Mouse (Mus musculus) layer of hippocampus, adult 11-12 months (tissue): ENCODE results near the gene Castor1.

Experiments
- DNase-seq: peaks from one replicate; pipeline ENCODE4 v3.0.0; 2022; ENCODE audit warnings: low spot score

Gene Castor1

DNA sequence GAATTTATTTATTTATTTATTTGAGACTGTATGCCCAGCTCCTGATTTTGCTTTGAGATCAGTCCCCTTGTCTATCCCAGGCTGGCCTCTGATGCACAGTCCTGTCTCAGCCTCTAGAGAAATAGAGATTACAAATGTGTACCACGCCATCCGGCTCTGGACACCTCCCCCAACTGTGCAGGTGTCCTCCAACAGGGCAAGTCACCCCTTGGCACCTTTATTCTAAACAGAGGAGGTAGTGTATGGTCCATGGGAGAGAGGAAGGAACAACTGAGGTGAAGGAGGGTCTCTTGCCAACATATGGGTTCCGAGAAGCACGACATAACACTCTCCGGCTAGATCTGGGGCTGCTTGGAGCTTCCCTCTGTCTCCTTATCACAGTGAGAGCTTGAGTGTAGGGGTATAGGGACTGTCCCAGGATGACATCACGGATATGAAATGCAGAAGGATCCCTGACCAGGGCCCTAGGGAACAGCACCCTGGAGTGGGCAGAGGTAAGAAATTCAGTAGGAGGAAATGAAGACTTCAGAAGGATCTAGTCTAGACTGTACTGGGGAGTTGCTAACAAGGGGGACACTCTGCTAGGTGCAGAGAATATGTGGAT is 17.1 kb downstream of the Castor1 start:
- DNase-seq, result no peak

- no peak for DNase-seq
Observed at GRCm38 (mm10) chr11:4235665-4236545, 17.9 kb downstream of the Castor1 start, which contains the start of gene Osm. Osm (plus strand) TSS chr11:4236420.

DNA sequence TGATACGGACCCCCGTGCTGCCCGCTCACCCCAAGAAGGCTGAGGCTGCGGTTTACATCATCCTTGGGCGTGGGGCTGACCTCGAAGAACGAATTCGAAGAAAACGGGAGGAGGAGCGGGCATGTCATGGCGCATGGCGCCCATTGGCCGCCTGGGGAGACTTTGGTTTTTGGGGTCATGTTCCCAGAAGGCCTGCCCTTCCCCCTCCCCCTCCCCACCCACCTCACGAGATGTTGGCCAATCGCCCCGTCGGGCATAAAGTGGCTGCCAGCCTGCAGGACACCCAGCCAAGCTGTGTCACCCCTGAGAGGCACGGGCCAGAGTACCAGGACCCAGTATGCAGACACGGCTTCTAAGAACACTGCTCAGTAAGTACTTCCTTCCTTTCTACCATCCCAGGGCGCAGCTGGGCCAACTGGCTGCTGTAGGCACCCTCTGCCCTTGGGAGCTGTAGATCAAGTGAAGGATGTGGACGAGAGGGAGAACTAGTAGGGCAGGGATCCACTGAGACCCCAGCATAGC is 18.6 kb downstream of the Castor1 start:
- no peak for DNase-seq

DNA sequence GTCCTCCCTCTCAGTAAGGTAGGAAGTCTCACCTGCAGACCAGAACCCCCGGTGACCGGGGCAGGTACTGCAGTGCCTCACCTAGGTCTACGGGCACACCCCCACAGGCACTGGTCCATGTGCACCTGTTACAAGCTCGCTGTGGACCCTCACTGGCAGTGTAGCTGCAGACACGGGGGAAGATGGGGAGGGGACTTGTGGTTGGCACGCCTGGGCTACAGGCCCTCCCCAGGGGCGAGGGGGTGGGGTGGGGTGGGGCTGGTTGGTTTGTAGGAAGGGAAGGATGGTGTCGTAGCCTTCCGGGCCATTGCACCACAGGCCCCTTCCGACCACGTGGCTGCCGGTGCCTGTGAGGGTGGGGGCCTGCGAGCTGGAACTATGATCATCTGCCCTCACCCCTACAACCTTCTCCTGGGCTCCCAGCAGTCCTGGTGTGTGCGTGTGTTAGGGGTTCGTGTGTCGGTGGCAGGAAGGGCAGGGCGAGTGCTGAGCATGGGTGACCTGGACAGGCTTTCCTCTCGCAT is 19.4 kb downstream of the Castor1 start:
- no peak for DNase-seq

GRCm38 (mm10) chr11:4238167-4238566 is 20.1 kb downstream of the Castor1 start:
- no peak for DNase-seq

DNA sequence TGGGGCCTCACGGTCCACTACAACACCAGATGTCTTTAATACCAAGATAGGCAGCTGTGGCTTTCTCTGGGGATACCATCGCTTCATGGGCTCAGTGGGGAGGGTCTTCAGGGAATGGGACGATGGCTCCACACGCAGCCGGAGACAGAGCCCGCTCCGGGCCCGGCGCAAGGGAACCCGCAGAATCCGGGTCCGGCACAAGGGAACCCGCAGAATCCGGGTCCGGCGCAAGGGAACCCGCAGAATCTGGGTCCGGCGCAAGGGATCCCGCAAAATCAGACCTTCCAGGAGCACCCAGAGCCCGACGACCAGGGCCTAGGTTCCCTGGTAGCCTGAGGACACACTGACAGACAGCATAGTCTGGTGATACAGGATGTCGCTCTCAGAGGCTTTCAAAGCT is 21.7 kb downstream of the Castor1 start:
- DNase-seq, result no peak

DNA sequence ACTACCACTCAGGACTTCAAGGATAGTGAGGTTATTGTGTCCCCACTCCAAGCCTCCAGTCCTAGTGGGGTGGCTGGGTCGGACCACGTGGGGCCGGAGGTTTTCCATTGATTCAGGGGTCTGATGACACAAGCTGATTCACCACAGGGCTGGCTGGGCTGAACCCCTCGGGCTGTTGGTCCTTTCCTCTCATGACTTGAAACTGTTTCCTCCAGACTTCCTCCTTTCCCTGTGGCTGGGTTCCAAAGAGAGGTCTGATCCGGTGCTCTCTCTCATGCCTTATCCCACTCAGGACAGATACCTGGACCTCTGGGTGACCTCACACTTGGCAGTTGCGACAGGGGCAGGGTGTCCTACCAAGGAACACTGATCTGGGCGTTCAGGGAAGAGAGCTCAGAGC is 22.1 kb downstream of the Castor1 start:
- DNase-seq, result no peak

GRCm38 (mm10) chr11:4241180-4241579 is 23.2 kb downstream of the Castor1 start:
- no peak for DNase-seq

GRCm38 (mm10) chr11:4246126-4246525 is 28.1 kb downstream of the Castor1 start:
- no peak for DNase-seq

GRCm38 (mm10) chr11:4246623-4247022 is 28.6 kb downstream of the Castor1 start:
- no peak for DNase-seq

DNA sequence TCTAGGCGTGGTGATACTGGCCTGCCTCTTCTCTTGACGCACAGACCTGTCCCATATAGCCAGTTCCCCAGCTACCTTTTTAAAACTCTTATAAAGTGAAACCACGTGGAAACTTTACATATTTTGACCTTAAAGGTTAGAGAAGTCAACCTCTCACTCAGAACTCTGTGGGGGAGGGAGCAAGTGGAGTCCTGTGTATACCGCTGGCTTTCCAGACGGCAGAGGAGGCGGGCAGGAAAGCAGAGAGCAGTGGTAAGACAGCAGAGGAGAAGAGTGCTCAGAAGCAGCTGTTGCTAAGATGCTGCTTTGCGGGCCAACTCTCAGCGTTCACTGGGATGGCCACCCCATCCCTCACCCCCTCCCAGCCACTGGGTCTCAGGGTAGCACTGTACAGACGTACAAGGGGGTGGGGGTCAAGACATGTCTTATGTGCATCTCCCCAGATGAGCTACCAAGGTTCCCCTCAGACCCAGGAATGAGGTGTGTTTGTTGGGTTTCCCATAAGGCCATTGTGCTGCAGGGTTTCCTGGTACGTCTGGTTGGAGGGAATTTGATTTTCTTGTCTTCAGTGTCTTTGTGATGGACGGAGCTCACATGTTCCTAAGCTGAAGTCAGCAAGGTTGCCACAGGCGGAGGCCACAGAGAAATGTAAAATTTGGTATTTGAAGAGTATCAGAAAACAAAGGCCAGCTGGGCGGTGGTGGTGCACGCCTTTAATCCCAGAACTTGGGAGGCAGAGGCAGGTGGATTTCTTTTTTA is 29.4 kb downstream of the Castor1 start:
- no peak for DNase-seq

DNA sequence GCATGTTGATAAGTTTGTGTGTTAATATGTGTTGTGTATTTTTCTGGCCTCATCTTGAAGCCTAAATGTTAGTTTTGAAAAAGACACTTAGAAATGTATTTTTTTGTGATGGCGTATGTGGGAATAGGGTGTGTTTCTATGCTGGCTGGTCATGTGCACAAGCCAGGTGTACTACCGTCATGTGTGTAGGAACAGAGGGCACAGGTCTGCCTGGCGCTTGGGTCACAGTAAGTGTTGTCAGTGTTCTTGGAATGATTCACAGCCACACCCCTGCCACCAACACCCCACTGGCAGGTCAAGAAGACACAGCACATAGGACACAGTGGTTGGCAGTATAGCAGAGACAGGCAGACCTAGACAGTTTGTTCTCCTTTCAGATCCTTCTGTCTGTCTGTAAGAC is 31.1 kb downstream of the Castor1 start:
- no peak for DNase-seq

DNA sequence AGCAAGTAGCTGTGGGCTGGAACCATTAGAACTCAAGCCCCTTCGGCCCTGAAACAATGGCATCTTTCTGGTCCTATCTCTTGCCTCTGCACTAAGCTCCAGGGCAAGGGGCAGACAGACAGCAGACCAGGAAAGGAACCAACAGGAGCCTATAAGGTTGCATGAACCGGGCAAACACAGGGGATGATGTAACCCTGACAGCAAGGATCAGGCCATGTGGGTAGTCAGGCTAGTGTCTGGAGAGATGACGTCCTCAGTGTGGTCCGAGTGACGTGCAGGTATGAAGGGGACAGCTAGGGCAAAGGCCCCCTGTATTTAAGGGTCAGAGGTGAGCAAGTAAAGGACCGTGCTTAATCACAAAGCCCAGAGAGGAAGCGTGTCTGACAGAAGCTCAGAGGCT is 32.3 kb downstream of the Castor1 start:
- DNase-seq, result no peak

GRCm38 (mm10) chr11:4251376-4251775 is 33.4 kb downstream of the Castor1 start:
- no peak for DNase-seq

DNA sequence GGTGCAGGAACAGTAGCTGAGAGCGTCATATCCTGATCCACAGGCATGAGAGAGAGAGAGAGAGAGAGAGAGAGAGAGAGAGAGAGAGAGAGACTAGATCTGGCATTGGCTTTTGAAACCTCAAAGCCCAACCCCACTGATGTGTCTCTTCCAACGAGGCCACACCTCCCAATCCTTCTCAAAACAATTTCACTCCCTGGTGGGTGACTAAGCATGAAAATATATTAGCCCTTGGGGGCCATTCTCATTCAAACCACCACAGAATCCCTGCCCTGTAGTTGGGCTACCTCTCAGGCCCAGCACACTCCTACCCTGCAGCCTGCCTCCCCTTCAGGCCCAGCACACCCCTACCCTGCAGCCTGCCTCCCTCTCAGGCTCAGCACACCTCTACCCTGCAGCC is 34.9 kb downstream of the Castor1 start:
- DNase-seq, result no peak

DNA sequence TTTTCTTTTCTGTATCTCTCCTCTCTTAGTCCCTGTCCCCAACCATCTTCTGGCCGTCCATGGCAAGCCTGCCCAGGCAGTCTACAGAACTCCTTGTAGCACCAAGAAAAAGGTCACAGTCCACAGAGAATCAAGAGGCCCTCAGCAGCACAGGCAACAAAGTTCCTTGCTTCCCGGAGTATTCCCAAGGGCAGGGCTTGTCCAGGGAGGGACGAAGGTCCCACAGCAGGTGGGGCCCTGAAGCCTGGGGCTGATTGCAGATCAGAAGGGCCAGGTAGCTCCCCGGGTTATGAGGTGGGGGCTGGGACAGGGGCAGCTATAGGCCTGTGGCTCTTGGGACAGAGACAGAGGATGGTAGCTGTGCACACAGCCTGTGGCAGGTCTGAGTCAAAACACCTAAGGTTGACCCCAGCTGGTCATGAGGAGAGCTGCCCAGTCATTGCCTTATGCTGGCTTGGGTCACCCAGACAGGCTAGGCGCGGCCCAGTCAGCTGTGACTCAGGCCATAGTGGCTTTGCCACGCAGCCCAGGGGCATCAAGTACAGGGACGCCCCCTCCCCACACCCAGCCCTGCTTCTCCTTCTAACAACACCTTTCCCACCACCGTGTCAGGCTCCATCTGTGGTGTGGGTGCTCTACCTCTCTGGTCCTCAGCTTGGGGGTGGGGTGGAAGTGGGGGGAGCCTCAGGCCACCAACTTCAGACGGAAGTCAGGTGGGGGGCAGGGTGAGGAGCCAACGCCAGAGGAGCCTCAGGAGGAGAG is 39.0 kb downstream of the Castor1 start, which contains the start of gene Lif:
Gene Lif (plus strand): TSS at position 712 of the 762 bp plus-strand sequence.
- no peak for DNase-seq

GRCm38 (mm10) chr11:4257756-4258155 is 39.7 kb downstream of the Castor1 start:
- DNase-seq, result no peak

DNA sequence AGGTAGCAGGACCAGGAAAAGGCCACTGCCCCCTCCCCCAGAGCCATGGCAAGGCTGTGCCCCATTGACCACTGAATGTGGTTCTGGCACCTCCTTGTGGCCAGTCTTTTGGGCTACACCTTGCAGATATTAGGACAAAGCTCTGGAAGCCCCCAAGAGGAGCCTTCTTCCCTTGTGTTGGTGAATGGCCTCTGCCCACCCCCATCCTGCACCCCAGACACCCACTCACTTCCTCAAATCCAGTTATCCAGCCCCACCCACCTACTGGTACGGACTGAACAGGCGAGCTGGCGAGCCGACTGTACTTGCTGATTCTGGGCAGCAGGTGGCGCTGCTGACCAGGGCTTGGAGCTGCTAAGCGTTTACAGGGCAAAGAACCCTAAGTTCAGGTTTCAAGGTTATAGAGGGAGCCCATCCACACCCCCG is 40.6 kb downstream of the Castor1 start:
- peak; percentile 87 for DNase-seq

DNA sequence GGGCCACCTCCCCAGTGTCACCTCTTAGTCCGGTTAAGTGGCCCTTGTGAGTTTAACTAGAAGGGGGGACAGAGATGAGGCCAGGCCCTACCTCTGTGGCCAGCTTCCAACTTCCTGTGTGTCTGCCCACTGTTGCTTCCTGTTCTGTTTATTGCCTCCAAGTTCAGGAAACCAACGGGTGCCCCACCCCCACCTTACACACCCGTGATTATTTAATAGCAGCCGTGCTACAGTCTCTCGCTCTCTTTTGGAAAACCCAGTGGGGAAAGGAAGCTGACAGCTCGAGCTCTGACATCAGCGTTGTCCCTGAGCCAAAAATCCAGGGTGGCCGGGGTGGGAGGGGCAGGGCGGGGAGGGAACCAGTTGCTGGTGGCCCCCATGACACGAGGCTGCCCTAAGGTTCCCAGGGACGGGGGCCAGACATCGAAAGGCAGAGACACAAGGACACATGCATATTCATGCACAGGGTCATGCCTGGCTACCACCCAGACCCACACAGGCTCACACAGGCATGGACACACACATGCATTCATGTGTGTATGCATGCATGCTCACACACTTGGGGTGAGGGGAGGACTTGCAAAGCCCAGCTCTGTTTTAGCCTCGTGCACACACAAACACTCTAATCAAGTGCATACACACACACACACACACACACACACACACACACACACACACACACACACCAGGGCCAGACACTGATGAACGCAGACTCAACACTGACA is 42.6 kb downstream of the Castor1 start:
- DNase-seq, result no peak

DNA sequence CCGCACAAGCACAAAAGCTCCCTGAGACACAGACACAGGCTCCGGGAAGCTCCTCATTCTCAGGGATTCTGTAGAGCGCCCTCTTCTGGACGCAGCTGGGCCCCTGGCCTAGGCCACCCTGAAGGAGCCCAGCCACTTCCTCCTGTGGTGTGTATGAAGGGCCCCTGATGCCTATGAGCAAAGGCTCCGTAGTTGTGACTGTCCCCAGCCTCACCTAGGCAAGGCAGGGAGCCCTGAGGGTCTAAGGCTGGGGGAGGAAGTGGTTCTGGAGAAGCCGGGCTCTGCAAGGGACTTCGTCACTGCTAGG is 43.1 kb downstream of the Castor1 start:
- peak; percentile 67 for DNase-seq

GRCm38 (mm10) chr11:4261969-4262368 is 43.9 kb downstream of the Castor1 start:
- no peak for DNase-seq
